Mouse (Mus musculus) lung, postnatal 25 days (tissue): ENCODE measurements around the gene Gm20834.
"Not testable (repeated sequence)": the region's sequence is repeated elsewhere in the genome, so short reads cannot be mapped to it uniquely, and the experiment has no call there.

ENCODE experiments used
- DNase-seq: peaks from one replicate; pipeline ENCODE4 v3.0.0; 2022; ENCODE audit warnings: low spot score

The Gm20834 gene

GRCm38 (mm10) chrY:10324489-10324888, at the start of gene Gm20834:
Gm20834 (minus strand) TSS chrY:10324589.
- DNase-seq = not testable (repeated sequence)
